Mouse (Mus musculus) liver, embryonic 14.5 days (tissue): ENCODE measurements at regions not wholly inside any gene's neighbourhood (a gene's known extent, or its start where the extent isn't known, plus 50 kb on each side); places are given as distances from the start of the nearest gene placed in this dataset.

Experiments
- CTCF ChIP-seq: IDR thresholded peaks from 2 replicates; pipeline ENCODE4 v1.5.1; 2016; ENCODE audit warnings: antibody characterized with exemption, low read depth, control low read depth
- EP300 ChIP-seq: IDR thresholded peaks from 2 replicates; pipeline ENCODE4 v1.6.1; 2016; ENCODE audit warnings: antibody characterized with exemption, low read depth

DNA sequence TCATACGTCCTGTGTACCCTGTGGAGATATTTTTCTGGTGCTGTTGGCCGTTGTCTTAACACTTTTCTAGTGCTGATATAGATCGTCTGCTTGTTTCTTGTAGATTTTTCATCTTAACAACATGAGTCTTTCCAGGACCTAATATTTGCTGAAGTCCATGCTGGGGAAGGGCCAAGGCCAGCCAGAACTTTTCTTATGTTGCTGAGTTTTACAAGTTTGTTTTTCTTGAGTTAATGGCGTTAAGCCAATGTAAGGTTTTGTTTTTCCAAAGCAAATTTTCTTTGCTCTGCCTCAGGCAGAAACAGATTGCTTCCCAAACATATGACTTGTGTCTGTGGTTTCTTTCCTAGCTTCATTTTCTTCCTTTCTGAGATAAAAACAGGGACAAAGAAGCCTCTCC, 78.6 kb upstream of the Bnip2 start:
- TF ChIP-seq CTCF (no peak), EP300 (no peak)
